Mouse (Mus musculus) kidney, embryonic 15.5 days (tissue): ENCODE data around the gene Il11. TPM values are rescaled to one million over a fixed set of nuclear protein-coding genes. Genes with fewer than 3 reads are reported as not detected.
"Not testable (repeated sequence)": the region's sequence is repeated elsewhere in the genome, so short reads cannot be mapped to it uniquely, and the experiment has no call there.

Experiments
- ATAC-seq: fragments of 200-750 bp; cut with Nextera tagmentation; replicated peaks from 2 replicates; pipeline ENCODE4 v1.8.0; 2017; ENCODE audit warnings: moderate TSS enrichment; ENCODE audit not compliant: low FRiP score
- H3K27ac ChIP-seq: fragments of 300-500 bp; sonication (generic); 2 replicates; pipeline ENCODE4 v1.5.1; 2015; ENCODE audit warnings: mild to moderate bottlenecking, inconsistent platforms
- H3K27me3 ChIP-seq: fragments of 300-500 bp; sonication (generic); 2 replicates; pipeline ENCODE4 v1.6.1; 2015; ENCODE audit warnings: inconsistent platforms
- H3K36me3 ChIP-seq: fragments of 300-500 bp; sonication (generic); 2 replicates; pipeline ENCODE4 v1.6.1; 2015; ENCODE audit warnings: inconsistent platforms
- H3K4me1 ChIP-seq: fragments of 300-500 bp; sonication (generic); 2 replicates; pipeline ENCODE4 v1.6.1; 2015; ENCODE audit warnings: inconsistent platforms
- H3K4me2 ChIP-seq: fragments of 300-500 bp; sonication (generic); 2 replicates; pipeline ENCODE4 v1.6.1; 2015; ENCODE audit warnings: moderate library complexity, mild to moderate bottlenecking, inconsistent platforms
- H3K4me3 ChIP-seq: fragments of 300-500 bp; sonication (generic); replicated peaks from 2 replicates; pipeline ENCODE4 v1.5.1; 2015; ENCODE audit warnings: mild to moderate bottlenecking, inconsistent platforms
- H3K9ac ChIP-seq: fragments of 300-500 bp; sonication (generic); 2 replicates; pipeline ENCODE4 v1.6.1; 2015; ENCODE audit warnings: mild to moderate bottlenecking, inconsistent platforms
- H3K9me3 ChIP-seq: fragments of 300-500 bp; sonication (generic); replicated peaks from 2 replicates; pipeline ENCODE4 v1.6.1; 2016; ENCODE audit warnings: inconsistent platforms
- WGBS: fragments of 180-500 bp; shearing (Covaris S2); methylation state at CpG from one replicate; pipeline ENCODE4 v1.1.7; 2015; ENCODE audit warnings: mixed read lengths; 5-methylcytosine and 5-hydroxymethylcytosine counted together
- polyA plus RNA-seq: library from polyadenylated mRNA; unstranded; fragments of >200 nt; fragmentation: Nextera tagmentation; extraction: Ambion mirVana; gene quantifications from 2 replicates; pipeline ENCODE4 v1.2.1, GENCODE M21; 2015

Gene Il11
- polyA plus RNA-seq, 1 experiment from 2014 or later = 0.30 TPM

DNA sequence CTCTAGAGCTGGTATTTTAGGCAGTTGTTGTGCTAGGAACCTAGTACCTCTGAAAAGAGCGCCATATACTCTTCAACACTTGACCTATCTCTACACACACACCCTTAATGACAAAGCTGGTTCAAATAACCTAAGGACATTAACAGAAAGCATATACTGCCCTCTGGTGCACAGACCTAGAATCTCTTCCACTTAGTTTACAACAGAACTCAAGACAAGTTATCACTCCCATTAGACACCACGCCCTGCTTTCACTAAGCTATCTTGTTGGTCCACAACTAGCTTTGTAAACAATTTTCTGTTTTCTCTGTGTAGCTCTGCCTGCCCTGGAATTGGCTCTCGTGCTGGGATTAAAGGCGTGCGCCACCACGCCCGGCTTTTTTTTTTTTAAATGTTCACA is 24.1 kb upstream of the Il11 start:
- H3K4me2 ChIP-seq = no peak overlapping the region
- no peak overlapping the region for H3K9ac ChIP-seq
- WGBS = 93% methylated on average over 7 of the region's 7 CpGs
- no peaks in the 10 kb centered on the region for H3K27me3 ChIP-seq
- peaks cover 66% of the 10 kb centered on the region for H3K36me3 ChIP-seq
- no peak overlapping the region for H3K4me3 ChIP-seq
- peaks cover 23% of the 10 kb centered on the region for H3K4me1 ChIP-seq
- H3K27ac ChIP-seq = no peak overlapping the region
- no peaks in the 10 kb centered on the region for H3K9me3 ChIP-seq
- ATAC-seq = no peak

DNA sequence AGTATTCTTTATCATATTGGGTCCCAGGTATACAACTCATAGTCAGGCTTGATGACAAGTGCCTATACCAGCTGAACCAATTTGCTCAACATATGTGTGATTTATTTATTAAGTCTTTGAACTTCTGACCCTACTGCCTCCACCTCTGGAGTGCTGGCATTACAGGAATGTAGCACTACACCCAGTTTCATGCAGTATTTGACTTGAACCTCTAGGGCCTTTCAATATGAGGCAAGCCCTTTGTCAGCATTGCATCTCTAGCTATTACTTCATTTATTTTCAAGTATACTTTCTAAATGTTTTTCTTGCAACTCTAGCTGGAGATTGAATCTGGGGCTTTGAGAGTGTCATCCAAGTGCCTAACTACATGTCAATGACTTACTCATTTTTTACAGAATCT is 19.6 kb upstream of the Il11 start:
- ATAC-seq = no peak
- H3K4me3 ChIP-seq = no peak overlapping the region
- peaks cover 49% of the 10 kb centered on the region for H3K36me3 ChIP-seq
- H3K4me2 ChIP-seq = no peak overlapping the region
- H3K9ac ChIP-seq = no peak overlapping the region
- no peaks in the 10 kb centered on the region for H3K9me3 ChIP-seq
- H3K27me3 ChIP-seq = no peaks in the 10 kb centered on the region
- H3K27ac ChIP-seq = no peak overlapping the region
- no peaks in the 10 kb centered on the region for H3K4me1 ChIP-seq

DNA sequence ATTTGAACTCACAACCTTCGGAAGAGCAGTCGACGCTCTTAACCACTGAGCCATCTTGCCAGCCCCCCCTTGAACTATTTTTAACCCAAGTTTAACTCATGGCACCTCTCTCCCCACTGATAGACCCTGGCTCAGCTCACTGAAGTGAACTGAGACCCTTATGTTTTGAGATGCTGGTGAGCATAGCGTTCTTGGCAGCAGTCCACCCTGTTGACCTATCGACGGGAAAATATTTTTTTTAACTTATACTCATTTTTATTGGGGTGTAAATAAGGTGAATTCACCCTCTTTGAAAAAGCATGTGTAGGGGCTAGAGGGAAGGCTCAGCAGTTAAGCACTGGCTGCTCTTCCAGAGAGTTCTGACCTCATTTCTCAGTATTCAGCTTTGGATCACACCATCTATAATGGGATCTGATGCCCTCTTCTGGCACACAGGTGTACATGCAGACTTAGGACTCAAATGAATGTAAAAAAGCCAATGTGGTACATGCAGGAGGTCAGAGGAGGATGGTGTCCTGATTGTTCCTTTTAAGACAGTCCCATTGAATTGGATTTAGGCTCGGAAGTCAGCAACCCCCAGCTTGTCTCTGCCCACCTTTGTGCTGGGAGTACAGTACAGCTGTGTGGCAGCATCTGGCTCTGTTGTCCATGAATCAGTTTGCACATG is 13.2 kb upstream of the Il11 start:
- Histone ChIP-seq H3K36me3 (peaks cover 49% of the 10 kb centered on the region), H3K4me2 (no peak overlapping the region), H3K9me3 (no peaks in the 10 kb centered on the region), H3K27ac (no peak overlapping the region), H3K4me3 (no peak overlapping the region), H3K9ac (no peak overlapping the region), H3K4me1 (peaks cover 16% of the 10 kb centered on the region), H3K27me3 (no peaks in the 10 kb centered on the region)
- no peak for ATAC-seq
- WGBS = 66% methylated on average over 7 of the region's 7 CpGs

DNA sequence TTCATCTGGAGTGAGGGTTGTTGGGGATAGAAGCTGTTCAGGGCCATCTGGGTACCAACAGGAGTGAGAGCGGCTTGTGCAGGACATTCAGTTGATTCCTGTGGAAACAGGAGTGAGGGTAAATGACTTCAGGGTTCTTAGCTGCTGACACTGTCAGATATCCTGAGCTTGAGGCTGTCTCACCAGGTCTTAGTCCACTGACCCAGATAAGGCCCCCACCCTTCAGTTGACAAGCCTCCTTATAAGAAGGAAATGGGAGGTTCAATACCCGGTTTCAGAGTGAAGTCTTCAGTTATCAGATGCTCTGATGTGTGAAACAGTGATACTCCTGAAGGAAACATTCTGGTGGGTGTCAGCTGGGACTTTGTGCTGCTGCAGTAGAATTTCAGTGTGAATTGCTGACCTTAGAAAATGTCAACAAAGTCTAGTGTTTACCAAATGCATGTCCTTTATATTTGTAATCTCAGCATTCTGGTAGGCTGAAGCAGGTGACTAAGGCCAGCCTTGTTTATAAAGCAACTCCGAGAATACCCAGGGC is 12.0 kb upstream of the Il11 start:
- peak overlapping the region; percentile 78; the same call in 1 of the 2 replicates for H3K4me2 ChIP-seq
- peak overlapping the region; percentile 62 for H3K4me3 ChIP-seq
- peaks cover 49% of the 10 kb centered on the region for H3K36me3 ChIP-seq
- 71% methylated on average over 3 of the region's 3 CpGs for WGBS
- no peak overlapping the region for H3K27ac ChIP-seq
- peaks cover 16% of the 10 kb centered on the region for H3K4me1 ChIP-seq
- H3K9ac ChIP-seq = no peak overlapping the region
- H3K27me3 ChIP-seq = 0 out of 2 replicates have a peak, but pooled peaks cover 4% of the 10 kb centered on the region
- ATAC-seq = no peak
- no peaks in the 10 kb centered on the region for H3K9me3 ChIP-seq

DNA sequence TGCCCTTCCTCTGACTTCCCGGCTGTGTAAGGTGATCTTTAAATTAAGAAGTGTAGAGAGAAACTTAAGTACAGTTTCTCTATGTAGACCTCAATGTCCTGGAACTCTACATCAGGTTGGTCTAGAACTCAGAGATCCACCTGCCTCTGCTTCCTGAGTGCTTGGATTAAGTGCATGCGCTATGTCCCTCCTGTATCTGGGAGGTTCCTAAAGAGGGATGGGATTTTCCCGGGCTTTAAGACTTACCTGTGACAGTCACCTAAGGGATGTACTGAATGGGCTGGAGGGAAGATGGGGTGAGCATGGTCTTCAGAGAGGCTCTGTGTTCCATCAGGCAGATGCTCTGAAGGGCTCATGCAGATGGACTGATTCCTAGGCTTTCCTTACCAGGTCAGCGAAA is 11.0 kb upstream of the Il11 start:
- WGBS = 31% methylated on average over 4 of the region's 4 CpGs
- no peak for ATAC-seq
- H3K4me2 ChIP-seq = peak overlapping the region; percentile 78

DNA sequence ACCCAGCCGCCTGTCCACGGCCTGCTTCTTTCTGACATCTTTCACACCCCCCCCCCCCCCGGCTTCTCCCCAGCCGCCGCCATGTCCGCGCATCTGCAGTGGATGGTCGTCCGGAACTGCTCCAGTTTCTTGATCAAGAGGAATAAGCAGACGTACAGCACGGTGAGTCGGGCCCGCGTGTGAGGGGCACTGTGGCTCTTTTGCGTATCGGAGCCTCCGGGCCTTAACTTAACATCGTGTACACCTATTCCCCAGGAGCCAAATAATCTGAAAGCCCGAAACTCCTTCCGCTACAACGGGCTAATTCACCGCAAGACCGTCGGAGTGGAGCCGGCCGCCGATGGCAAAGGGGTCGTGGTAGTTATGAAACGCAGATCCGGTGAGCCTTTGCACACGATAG is 10.6 kb upstream of the Il11 start:
- H3K27me3 ChIP-seq, ATAC-seq, H3K9me3 ChIP-seq: not testable (repeated sequence)
- peaks cover 27% of the 10 kb centered on the region for H3K4me1 ChIP-seq
- H3K36me3 ChIP-seq = peaks cover 47% of the 10 kb centered on the region
- H3K4me2 ChIP-seq = peak overlapping the region; percentile 78
- under 1% methylated on average over 31 of the region's 31 CpGs for WGBS
- H3K4me3 ChIP-seq = peak overlapping the region; percentile 62
- peak overlapping the region; percentile 79 for H3K9ac ChIP-seq
- peak overlapping the region; percentile 96 for H3K27ac ChIP-seq

More for the DNA sequence above, 11.0 kb upstream of the Il11 start:
- peaks cover 49% of the 10 kb centered on the region for H3K36me3 ChIP-seq
- peak overlapping the region; percentile 79 for H3K9ac ChIP-seq
- 0 out of 2 replicates have a peak, but pooled peaks cover 4% of the 10 kb centered on the region for H3K27me3 ChIP-seq
- H3K4me3 ChIP-seq = peak overlapping the region; percentile 62
- H3K4me1 ChIP-seq = peaks cover 23% of the 10 kb centered on the region
- H3K27ac ChIP-seq = peak overlapping the region; percentile 96
- H3K9me3 ChIP-seq = no peaks in the 10 kb centered on the region

DNA sequence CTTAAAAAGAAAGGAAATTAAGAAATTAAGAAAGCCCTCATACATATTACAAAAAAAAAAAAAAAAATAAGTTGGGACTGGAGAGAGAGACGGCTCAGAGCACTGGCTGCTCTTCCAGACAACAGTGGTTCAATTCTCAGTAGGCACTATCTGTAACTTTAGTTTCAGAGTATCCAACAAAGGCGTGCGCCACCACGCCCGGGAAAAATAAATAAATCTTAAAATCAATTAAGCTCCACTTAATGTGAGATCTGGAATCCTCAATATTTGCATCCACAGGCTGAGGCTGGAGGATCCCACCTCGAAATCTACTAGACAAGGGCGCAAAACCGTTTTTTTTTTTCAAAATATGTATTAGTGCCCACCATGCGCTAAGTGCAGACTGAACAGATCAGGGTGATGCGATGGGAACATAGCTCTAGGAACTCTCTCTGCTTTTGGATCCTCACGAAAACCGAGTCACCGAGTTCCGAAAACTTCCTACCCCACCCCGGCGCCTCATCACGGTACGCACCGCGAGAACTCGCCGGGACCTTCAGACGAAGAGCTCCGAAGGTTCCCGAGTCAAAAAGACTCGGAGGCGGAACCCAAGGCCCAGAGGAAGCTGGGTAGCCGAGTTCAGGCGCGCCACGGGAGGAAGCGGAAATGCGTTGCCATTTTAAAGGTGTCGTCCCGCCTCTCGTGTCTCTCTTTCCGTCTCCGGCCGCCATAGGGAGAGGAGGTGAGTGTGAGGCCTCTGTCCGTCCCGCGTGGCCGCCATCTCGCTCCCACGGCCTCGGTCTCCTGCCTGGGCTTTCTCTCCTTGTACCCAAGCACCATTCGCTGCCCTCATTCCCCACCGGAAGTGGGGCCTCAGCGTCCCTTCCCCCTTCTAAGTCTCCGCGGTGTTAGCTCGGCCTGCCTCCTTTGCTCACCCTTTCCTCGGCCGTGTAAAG is 9.9 kb upstream of the Il11 start, which contains the start of gene Rpl28:
Rpl28 (plus strand) TSS at position 597 of the 935 bp plus-strand sequence.
- H3K9me3 ChIP-seq = no peaks in the 10 kb centered on the region
- WGBS = under 1% methylated on average over 54 of the region's 54 CpGs
- H3K27me3 ChIP-seq = 0 out of 2 replicates have a peak, but pooled peaks cover 4% of the 10 kb centered on the region

DNA sequence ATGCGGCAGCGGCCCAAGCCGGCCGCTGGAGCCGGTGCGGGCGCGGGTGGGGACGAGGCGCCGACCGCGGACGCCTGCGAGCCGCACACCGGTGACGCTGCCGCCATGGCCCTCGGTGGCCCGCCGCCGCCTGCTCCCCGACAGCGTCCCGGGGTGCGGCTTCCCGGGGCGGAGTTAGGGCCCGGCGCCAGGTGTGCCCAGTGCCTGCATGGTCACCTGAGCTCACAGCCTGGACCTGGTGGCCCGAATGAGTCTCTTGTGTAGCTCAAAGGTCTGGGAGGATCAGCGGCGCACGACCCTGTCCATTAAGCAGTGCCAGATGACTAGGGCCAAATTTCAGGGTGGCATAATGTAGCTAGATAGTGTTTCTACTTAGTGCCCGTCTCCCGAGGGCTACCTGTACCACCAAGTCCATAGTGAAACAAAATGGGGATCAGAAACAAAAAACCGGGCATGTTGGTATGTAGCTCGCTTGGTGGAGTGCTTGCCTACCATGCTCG is 6.8 kb upstream of the Il11 start, which contains the start of gene Tmem238:
Tmem238 (minus strand) TSS at position 221 of the 500 bp plus-strand sequence.
- Histone ChIP-seq H3K36me3 (peaks cover 11% of the 10 kb centered on the region), H3K9ac (peak within 1 kb of the TSS; percentile 69), H3K4me1 (peaks cover 22% of the 10 kb centered on the region), H3K27ac (peak within 1 kb of the TSS; percentile 87), H3K4me3 (peak within 1 kb of the TSS; percentile 59), H3K27me3 (0 out of 2 replicates have a peak, but pooled peaks cover 4% of the 10 kb centered on the region), H3K9me3 (no peaks in the 10 kb centered on the region), H3K4me2 (peak within 1 kb of the TSS; percentile 94)
- peak; percentile 29 for ATAC-seq
- WGBS = 6% methylated on average over 40 of the region's 40 CpGs

More for the DNA sequence above, 9.9 kb upstream of the Il11 start, which contains the start of gene Rpl28:
- peak; percentile 88 for ATAC-seq
- Histone ChIP-seq H3K36me3 (peaks cover 40% of the 10 kb centered on the region), H3K4me1 (peaks cover 28% of the 10 kb centered on the region), H3K4me3 (peak within 1 kb of the TSS; percentile 62), H3K4me2 (peak within 1 kb of the TSS; percentile 78), H3K9ac (peak within 1 kb of the TSS; percentile 79), H3K27ac (peak within 1 kb of the TSS; percentile 96)

DNA sequence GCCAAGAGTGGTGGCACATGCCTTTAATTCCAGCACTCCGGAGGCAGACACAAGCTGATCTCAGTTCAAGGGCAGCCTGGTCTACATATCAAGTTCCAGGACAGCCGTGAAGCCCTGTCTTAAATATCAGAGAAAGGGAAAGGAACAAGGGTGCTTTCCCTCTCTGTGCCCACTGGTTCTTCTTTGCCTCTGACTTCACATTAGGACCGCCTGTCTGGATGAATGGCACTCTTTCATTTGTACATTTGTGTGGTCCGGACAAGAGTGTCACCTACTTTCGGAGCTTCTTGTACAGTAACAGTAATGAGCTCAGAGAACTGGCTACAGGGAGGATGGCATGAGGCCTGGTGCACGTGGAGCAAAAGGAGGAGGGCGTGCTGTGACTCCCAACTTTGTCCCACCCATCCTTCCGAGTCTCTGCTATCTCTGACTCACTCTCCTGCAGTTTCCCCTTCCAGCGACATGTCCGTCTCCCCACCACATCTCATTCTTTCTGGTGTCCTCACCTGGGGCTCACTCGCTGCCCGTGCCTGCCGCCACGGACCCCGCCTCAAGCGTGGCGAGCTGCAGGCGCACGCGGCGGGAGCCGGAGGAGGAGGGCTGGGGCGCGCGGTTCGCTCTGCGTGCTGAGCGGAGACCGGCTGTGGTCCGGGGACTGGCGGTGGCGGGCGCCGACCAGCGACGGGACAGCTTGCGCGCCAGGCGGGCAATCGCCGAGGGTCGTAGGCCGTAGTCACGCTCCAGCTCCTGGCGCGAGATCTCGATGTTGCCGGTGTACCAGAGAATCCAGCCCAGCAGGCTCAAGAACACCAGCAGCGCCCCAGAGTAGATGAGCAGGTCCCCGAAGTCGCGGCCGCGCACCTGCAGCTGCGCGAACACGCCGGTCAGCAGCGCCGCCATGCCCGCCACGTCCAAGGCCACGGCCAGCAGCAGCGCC is 6.1 kb upstream of the Il11 start:
- peaks cover 15% of the 10 kb centered on the region for H3K4me1 ChIP-seq
- peak overlapping the region; percentile 59 for H3K4me3 ChIP-seq
- H3K27ac ChIP-seq = peak overlapping the region; percentile 87
- H3K4me2 ChIP-seq = peak overlapping the region; percentile 94
- 2% methylated on average over 64 of the region's 64 CpGs for whole genome bisulfite sequencing
- H3K9me3 ChIP-seq = no peaks in the 10 kb centered on the region
- 0 out of 2 replicates have a peak, but pooled peaks cover 4% of the 10 kb centered on the region for H3K27me3 ChIP-seq
- peak; percentile 55 for ATAC-seq
- peak overlapping the region; percentile 69 for H3K9ac ChIP-seq
- H3K36me3 ChIP-seq = peaks cover 5% of the 10 kb centered on the region

DNA sequence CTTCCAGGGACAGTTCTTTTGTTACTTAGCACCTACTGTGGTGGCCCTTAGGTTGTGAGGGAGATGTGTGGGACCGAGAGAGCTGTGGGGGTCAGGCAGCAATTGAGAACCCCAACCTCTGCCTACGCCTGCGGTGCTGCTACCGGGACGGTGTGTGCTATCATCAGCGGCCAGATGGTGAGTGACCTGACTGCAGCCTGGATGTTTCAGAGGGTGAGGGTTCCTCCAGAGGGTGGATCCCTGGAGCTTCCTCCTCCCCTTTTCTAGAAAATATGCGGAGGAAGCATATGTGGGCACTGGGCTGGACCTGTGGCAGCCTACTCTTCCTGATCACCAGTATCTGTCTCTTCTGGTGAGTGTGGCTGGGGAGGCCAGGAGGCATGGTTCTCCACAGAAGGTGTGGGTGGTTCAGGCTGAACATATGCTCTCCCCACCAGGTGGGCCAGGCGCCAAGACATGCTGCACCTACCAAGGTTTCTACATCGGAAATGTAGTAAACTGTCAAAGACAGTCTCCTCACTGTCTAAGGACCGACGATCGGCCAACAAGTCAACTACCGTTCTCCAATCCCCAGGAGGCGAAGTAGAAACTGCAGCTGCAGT is 1.1 kb upstream of the Il11 start:
- Histone ChIP-seq H3K4me3 (no peak overlapping the region), H3K27me3 (peaks cover 13% of the 10 kb centered on the region), H3K4me1 (peaks cover 22% of the 10 kb centered on the region), H3K36me3 (0 out of 2 replicates have a peak, but pooled peaks cover 3% of the 10 kb centered on the region), H3K9ac (no peak overlapping the region), H3K4me2 (no peak overlapping the region), H3K9me3 (no peaks in the 10 kb centered on the region), H3K27ac (no peak overlapping the region)
- ATAC-seq = no peak
- 74% methylated on average over 14 of the region's 14 CpGs for WGBS
